Mouse (Mus musculus) ES-Bruce4 (cell line): ENCODE measurements around the gene Gnao1.

Experiments
- CTCF ChIP-seq: IDR thresholded peaks from one replicate; pipeline ENCODE4 v1.8.1; 2011; ENCODE audit warnings: low read depth, low read length
- EP300 ChIP-seq: IDR thresholded peaks from 2 replicates; pipeline ENCODE4 v1.6.1; 2011; ENCODE audit warnings: low read depth, low read length; ENCODE audit not compliant: insufficient read depth
- POLR2A ChIP-seq: IDR thresholded peaks from one replicate; pipeline ENCODE4 v1.8.1; 2011; ENCODE audit warnings: low read length; ENCODE audit not compliant: insufficient read depth

DNA sequence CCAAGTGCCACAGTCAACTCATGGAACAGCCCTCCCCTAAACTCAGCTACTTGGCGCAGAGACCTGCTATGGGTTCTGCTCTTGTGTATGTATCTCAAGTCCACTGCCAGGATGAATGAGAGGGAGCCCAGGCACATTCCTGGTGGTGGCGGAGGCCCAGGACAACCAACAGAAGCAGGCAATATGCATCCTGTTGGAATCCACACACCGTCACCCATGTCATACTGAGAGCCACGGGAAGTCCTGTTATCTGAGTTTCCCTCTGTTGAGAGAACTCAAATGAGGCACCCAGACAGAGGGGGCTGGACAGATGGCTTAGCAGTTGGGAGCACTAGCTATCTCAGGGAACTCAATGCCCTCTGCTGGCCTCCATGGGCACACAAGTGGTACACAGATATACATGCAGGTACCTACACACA lies 131.9 kb downstream of the Gnao1 start:
- TF ChIP-seq CTCF (no peak), EP300 (no peak), POLR2A (no peak)
